ENCODE assay signal across 9 mouse cellular contexts in genomic region chr16:77594553-77594952, GRCm38 (mm10). TPM values are rescaled to one million over a fixed set of nuclear protein-coding genes. Genes with fewer than 3 reads are reported as not detected.
A peak's percentile ranks its signal among the peaks of the same experiment; 100 is the strongest.
DNase-seq lines count a peak whose midpoint lies in the region; ATAC-seq and TF ChIP-seq lines count a peak whose summit lies in the region.
"Had no signal": no experiment of that assay in that cellular context is flagged by ENCODE, and none has a peak within 500 bp of the region (broad histone marks: within the 10 kb centered on the region; RNA-seq: fewer than 3 reads in every experiment).

No protein-coding gene starts in this region.

- H3K9ac ChIP-seq in forebrain, postnatal 0 days = peak overlapping the region; percentile 69
- H3K9ac ChIP-seq in hindbrain, embryonic 14.5 days = peak overlapping the region; percentile 71
- H3K9ac ChIP-seq in neural tube, embryonic 13.5 days = peak overlapping the region; percentile 70
- no peak overlapping the region for H3K9ac ChIP-seq in intestine, postnatal 0 days (ENCODE audit: low read depth, low read length)

- DNase-seq in thymus, adult 2 months = no peak
- DNase-seq in thymus, postnatal 4 days = no peak
- peak; percentile 90 for DNase-seq in forebrain, postnatal 0 days
- peak; percentile 66 for DNase-seq in hindbrain, embryonic 14.5 days (ENCODE audit: low spot score)
- peak; percentile 76 to 81 for DNase-seq in left cerebral cortex, adult 18-20 months (ENCODE audit: low spot score in 2 of 2)
- DNase-seq in urinary bladder, postnatal 4 days (ENCODE audit: low spot score in 2 of 2) = peak; percentile 26 to 65

- H3K27me3 ChIP-seq in thymus, adult 2 months (ENCODE audit: control insufficient read depth, insufficient read depth, low read length) = no peaks in the 10 kb centered on the region
- no peaks in the 10 kb centered on the region for H3K27me3 ChIP-seq in forebrain, postnatal 0 days (ENCODE audit: insufficient read depth, low read length)
- H3K27me3 ChIP-seq in hindbrain, embryonic 14.5 days (ENCODE audit: control insufficient read depth, insufficient read depth, low read length) = no peaks in the 10 kb centered on the region
- H3K27me3 ChIP-seq in neural tube, embryonic 13.5 days = no peaks in the 10 kb centered on the region
- H3K27me3 ChIP-seq in intestine, postnatal 0 days (replicated peaks; ENCODE audit: control insufficient read depth, insufficient read depth, low read length) = no peaks in the 10 kb centered on the region

- H3K9me3 ChIP-seq in forebrain, postnatal 0 days (ENCODE audit: low read length) = no peaks in the 10 kb centered on the region
- no peaks in the 10 kb centered on the region for H3K9me3 ChIP-seq in hindbrain, embryonic 14.5 days (ENCODE audit: control insufficient read depth, low read length)
- no peaks in the 10 kb centered on the region for H3K9me3 ChIP-seq in neural tube, embryonic 13.5 days
- H3K9me3 ChIP-seq in intestine, postnatal 0 days (ENCODE audit: control insufficient read depth) = no peaks in the 10 kb centered on the region

- peak; percentile 81 for ATAC-seq in forebrain, postnatal 0 days
- peak; percentile 54 for ATAC-seq in hindbrain, embryonic 14.5 days (ENCODE audit: low FRiP score)
- peak; percentile 65 for ATAC-seq in neural tube, embryonic 13.5 days (ENCODE audit: low read depth)
- no peak for ATAC-seq in intestine, postnatal 0 days

- peak overlapping the region; percentile 52 for H3K4me2 ChIP-seq in forebrain, postnatal 0 days (ENCODE audit: low read depth)
- H3K4me2 ChIP-seq in hindbrain, embryonic 14.5 days (replicated peaks) = peak overlapping the region; percentile 58
- H3K4me2 ChIP-seq in neural tube, embryonic 13.5 days = peak overlapping the region; percentile 53
- H3K4me2 ChIP-seq in intestine, postnatal 0 days (replicated peaks; ENCODE audit: low read depth) = no peak overlapping the region

- no peak for TF ChIP-seq POLR2A in thymus, adult 2 months (IDR thresholded peaks at IDR 0.05; ENCODE audit: control insufficient read depth, extremely low read depth, insufficient read depth, low read length, poor library complexity)

- H3K4me1 ChIP-seq in thymus, adult 2 months (replicated peaks; ENCODE audit: control insufficient read depth, insufficient read depth, low read length) = no peaks in the 10 kb centered on the region
- H3K4me1 ChIP-seq in forebrain, postnatal 0 days (ENCODE audit: insufficient read depth) = no peaks in the 10 kb centered on the region
- H3K4me1 ChIP-seq in hindbrain, embryonic 14.5 days (replicated peaks; ENCODE audit: control insufficient read depth, insufficient read depth, low read length) = peaks cover 9% of the 10 kb centered on the region; the same call in 1 of the 2 replicates
- H3K4me1 ChIP-seq in neural tube, embryonic 13.5 days (replicated peaks) = peaks cover 32% of the 10 kb centered on the region
- no peaks in the 10 kb centered on the region for H3K4me1 ChIP-seq in intestine, postnatal 0 days (replicated peaks; ENCODE audit: control insufficient read depth, insufficient read depth, low read length)

- WGBS in thymus, adult 2 months = 93% methylated on average over 13 of the region's 13 CpGs
- 11% methylated on average over 13 of the region's 13 CpGs for WGBS in forebrain, postnatal 0 days
- WGBS in hindbrain, embryonic 14.5 days = 43% methylated on average over 13 of the region's 13 CpGs
- WGBS in neural tube, embryonic 13.5 days = 36% methylated on average over 13 of the region's 13 CpGs
- 84% methylated on average over 13 of the region's 13 CpGs for WGBS in intestine, postnatal 0 days

- no peak for TF ChIP-seq CTCF in thymus, adult 2 months (IDR thresholded peaks at IDR 0.05; ENCODE audit: borderline replicate concordance, control insufficient read depth, extremely low read depth, insufficient read depth, low read length, poor library complexity)
- TF ChIP-seq CTCF in forebrain, postnatal 0 days (IDR thresholded peaks at IDR 0.05; ENCODE audit: low read depth) = no peak
- TF ChIP-seq CTCF in intestine, postnatal 0 days (IDR thresholded peaks at IDR 0.05; ENCODE audit: low read depth) = no peak

- no peaks in the 10 kb centered on the region for H3K36me3 ChIP-seq in thymus, adult 2 months (ENCODE audit: control insufficient read depth, insufficient read depth, low read length)
- no peaks in the 10 kb centered on the region; the same call in 1 of the 2 replicates for H3K36me3 ChIP-seq in forebrain, postnatal 0 days (ENCODE audit: insufficient read depth)
- H3K36me3 ChIP-seq in hindbrain, embryonic 14.5 days (replicated peaks; ENCODE audit: control insufficient read depth, insufficient read depth) = no peaks in the 10 kb centered on the region; the same call in 1 of the 2 replicates
- peaks cover 4% of the 10 kb centered on the region for H3K36me3 ChIP-seq in neural tube, embryonic 13.5 days
- no peaks in the 10 kb centered on the region for H3K36me3 ChIP-seq in intestine, postnatal 0 days (ENCODE audit: control insufficient read depth, insufficient read depth)
- H3K36me3 ChIP-seq: G1E had no signal

- no peak overlapping the region for H3K4me3 ChIP-seq in thymus, adult 2 months (ENCODE audit: control insufficient read depth, insufficient read depth, low read length)
- peak overlapping the region; percentile 40 for H3K4me3 ChIP-seq in forebrain, postnatal 0 days (ENCODE audit: low read depth, low read length)
- H3K4me3 ChIP-seq in hindbrain, embryonic 14.5 days (replicated peaks; ENCODE audit: low read length) = peak overlapping the region; percentile 36
- peak overlapping the region; percentile 34 for H3K4me3 ChIP-seq in neural tube, embryonic 13.5 days
- H3K4me3 ChIP-seq in intestine, postnatal 0 days (ENCODE audit: low read depth, low read length) = no peak overlapping the region

- peak overlapping the region; percentile 24; the same call in 1 of the 2 replicates for H3K27ac ChIP-seq in thymus, adult 2 months (ENCODE audit: control insufficient read depth, insufficient read depth, low read length)
- H3K27ac ChIP-seq in forebrain, postnatal 0 days (ENCODE audit: low read depth, low read length) = peak overlapping the region; percentile 93
- H3K27ac ChIP-seq in hindbrain, embryonic 14.5 days = peak overlapping the region; percentile 93
- peak overlapping the region; percentile 92 for H3K27ac ChIP-seq in neural tube, embryonic 13.5 days (replicated peaks)
- no peak overlapping the region for H3K27ac ChIP-seq in intestine, postnatal 0 days (ENCODE audit: low read depth, low read length)

RNA-seq across cellular contexts. Expression of gene Gm11146, which starts 7.3 kb away (rescaled TPM):
- not detected in 2 replicates for polyA plus RNA-seq in thymus, adult 2 months (2012; rRNA removed)
- not detected in 2 replicates for total RNA-seq in forebrain, postnatal 0 days (2014; rRNA removed)
- polyA plus RNA-seq in forebrain, postnatal 0 days (2015; fragmentation: Nextera tagmentation; extraction: Ambion mirVana) = not detected in 2 replicates
- not detected in 2 replicates for polyA plus RNA-seq in hindbrain, embryonic 14.5 days (2014; fragmentation: Nextera tagmentation; extraction: Ambion mirVana)
- total RNA-seq in left cerebral cortex, adult 18-20 months (2021) = not detected
- not detected in 2 replicates for polyA plus RNA-seq in neural tube, embryonic 13.5 days (2015; fragmentation: Nextera tagmentation; extraction: Ambion mirVana)
- not detected in 2 replicates for polyA plus RNA-seq in intestine, postnatal 0 days (2015; fragmentation: Nextera tagmentation; extraction: Ambion mirVana)
- total RNA-seq: G1E had no signal
- polyA plus RNA-seq: G1E had no signal

Comparison
In these comparisons a context has a peak if more than half of its experiments do, and no peak if none do; other contexts are left out.
1. DNase-seq: peak in forebrain, postnatal 0 days (single experiment), hindbrain, embryonic 14.5 days (single experiment), left cerebral cortex, adult 18-20 months (2 of 2) and urinary bladder, postnatal 4 days (2 of 2); none in thymus, adult 2 months (single experiment) and thymus, postnatal 4 days (single experiment).
2. H3K4me3 ChIP-seq: peak in forebrain, postnatal 0 days (single experiment), hindbrain, embryonic 14.5 days (single experiment) and neural tube, embryonic 13.5 days (single experiment); none in thymus, adult 2 months (single experiment) and intestine, postnatal 0 days (single experiment).